ENCODE assay signal across 8 mouse cellular contexts in genomic region chr1:120586500-120587110, GRCm38 (mm10). TPM values are rescaled to one million over a fixed set of nuclear protein-coding genes. Genes with fewer than 3 reads are reported as not detected.
DNase-seq lines count a peak whose midpoint lies in the region; ATAC-seq and TF ChIP-seq lines count a peak whose summit lies in the region.

No protein-coding gene starts in this region.

- no peak overlapping the region for H3K27ac ChIP-seq in testis, adult 2 months (ENCODE audit: control insufficient read depth, insufficient read depth, low read depth, low read length)
- H3K27ac ChIP-seq in forebrain, embryonic 12.5 days: no peak overlapping the region
- H3K27ac ChIP-seq in intestine, embryonic 16.5 days (ENCODE audit: low read length): no peak overlapping the region
- H3K27ac ChIP-seq in liver, embryonic 14.5 days: no peak overlapping the region

- H3K36me3 ChIP-seq in testis, adult 2 months (ENCODE audit: control insufficient read depth, insufficient read depth, low read length): no peaks in the 10 kb centered on the region
- H3K36me3 ChIP-seq in forebrain, embryonic 12.5 days (replicated peaks): no peaks in the 10 kb centered on the region
- no peaks in the 10 kb centered on the region for H3K36me3 ChIP-seq in intestine, embryonic 16.5 days (ENCODE audit: control insufficient read depth, insufficient read depth, low read length)
- H3K36me3 ChIP-seq in liver, embryonic 14.5 days (replicated peaks; ENCODE audit: control insufficient read depth, insufficient read depth, low read depth): no peaks in the 10 kb centered on the region

- no peaks in the 10 kb centered on the region for H3K4me1 ChIP-seq in testis, adult 2 months (ENCODE audit: control insufficient read depth, insufficient read depth, low read length)
- no peaks in the 10 kb centered on the region for H3K4me1 ChIP-seq in forebrain, embryonic 12.5 days
- H3K4me1 ChIP-seq in intestine, embryonic 16.5 days (ENCODE audit: control insufficient read depth, insufficient read depth, low read length): no peaks in the 10 kb centered on the region
- H3K4me1 ChIP-seq in liver, embryonic 14.5 days (replicated peaks; ENCODE audit: control insufficient read depth in 2 of 2, insufficient read depth in 2 of 2, low read length in 1 of 2): no peaks in the 10 kb centered on the region

- no peak overlapping the region for H3K4me2 ChIP-seq in forebrain, embryonic 12.5 days
- H3K4me2 ChIP-seq in intestine, embryonic 16.5 days (ENCODE audit: low read depth, low read length): no peak overlapping the region
- H3K4me2 ChIP-seq in liver, embryonic 14.5 days (ENCODE audit: low read depth): no peak overlapping the region

- peak; percentile 24; the same call in 1 of the 2 replicates for TF ChIP-seq CTCF in testis, adult 2 months (IDR thresholded peaks at IDR 0.05; ENCODE audit: control insufficient read depth, insufficient read depth, insufficient replicate concordance, low read depth, low read length)
- peak; percentile 75 for TF ChIP-seq CTCF in liver, embryonic 14.5 days (IDR thresholded peaks at IDR 0.05; ENCODE audit: low read depth)

- no peak overlapping the region for H3K4me3 ChIP-seq in testis, adult 2 months (ENCODE audit: control insufficient read depth, low read depth, low read length)
- H3K4me3 ChIP-seq in forebrain, embryonic 12.5 days (replicated peaks): no peak overlapping the region
- H3K4me3 ChIP-seq in intestine, embryonic 16.5 days (ENCODE audit: low read length): no peak overlapping the region
- no peak overlapping the region for H3K4me3 ChIP-seq in liver, embryonic 14.5 days (ENCODE audit: insufficient read depth in 1 of 2, low read depth in 2 of 2, low read length in 2 of 2)

- TF ChIP-seq EP300 in liver, embryonic 14.5 days (IDR thresholded peaks at IDR 0.05; ENCODE audit: low read depth): no peak

- no peak for DNase-seq in testis, postnatal 14 days (ENCODE audit: low spot score)
- DNase-seq in c-Kit-positive CD71-negative TER-119-negative erythroid progenitor cells, embryonic 14.5 days (ENCODE audit: low read depth): peak; percentile 56
- DNase-seq in liver, embryonic 14.5 days (ENCODE audit: low read depth in 3 of 3, low spot score in 3 of 3): peak; percentile 16 to 24 (median 20)
- peak; percentile 42 for DNase-seq in retina, adult 2 months (ENCODE audit: low read depth, low spot score)
- no peak for DNase-seq in T-cell, adult 2 months (ENCODE audit: low spot score)

- 11% methylated on average over 7 of the region's 7 CpGs for WGBS in forebrain, embryonic 12.5 days
- WGBS in intestine, embryonic 16.5 days: 10% methylated on average over 7 of the region's 7 CpGs
- WGBS in liver, embryonic 14.5 days (ENCODE audit: insufficient replicate concordance): 9% methylated on average over 7 of the region's 7 CpGs

- H3K9me3 ChIP-seq in forebrain, embryonic 12.5 days: no peaks in the 10 kb centered on the region
- H3K9me3 ChIP-seq in intestine, embryonic 16.5 days (ENCODE audit: control insufficient read depth, low read length): no peaks in the 10 kb centered on the region
- no peaks in the 10 kb centered on the region for H3K9me3 ChIP-seq in liver, embryonic 14.5 days (ENCODE audit: control insufficient read depth, low read length)

- 0 out of 2 replicates have a peak, but pooled peaks have one; percentile 61 for ATAC-seq in forebrain, embryonic 12.5 days (ENCODE audit: low FRiP score)
- 0 out of 2 replicates have a peak, but pooled peaks have one; percentile 46 for ATAC-seq in intestine, embryonic 16.5 days
- ATAC-seq in liver, embryonic 14.5 days (ENCODE audit: insufficient read depth): no peak

- no peak for TF ChIP-seq POLR2A in testis, adult 2 months (IDR thresholded peaks at IDR 0.05; ENCODE audit: control insufficient read depth, low read depth, low read length)

- H3K9ac ChIP-seq in forebrain, embryonic 12.5 days: no peak overlapping the region
- H3K9ac ChIP-seq in intestine, embryonic 16.5 days (ENCODE audit: low read depth, low read length): no peak overlapping the region
- no peak overlapping the region for H3K9ac ChIP-seq in liver, embryonic 14.5 days (replicated peaks)

- no peaks in the 10 kb centered on the region for H3K27me3 ChIP-seq in testis, adult 2 months (ENCODE audit: control insufficient read depth, insufficient read depth, low read length)
- peaks cover 73% of the 10 kb centered on the region for H3K27me3 ChIP-seq in forebrain, embryonic 12.5 days
- H3K27me3 ChIP-seq in intestine, embryonic 16.5 days (replicated peaks; ENCODE audit: control insufficient read depth, insufficient read depth, low read length): peaks cover 13% of the 10 kb centered on the region
- peaks cover 6% of the 10 kb centered on the region for H3K27me3 ChIP-seq in liver, embryonic 14.5 days (ENCODE audit: control insufficient read depth, insufficient read depth, low read length)

RNA-seq across cellular contexts. Expression of gene En1, which starts 15.6 kb away (rescaled TPM):
- 0.04 TPM in 1 of 2 replicates, not detected in the other for polyA plus RNA-seq in testis, adult 2 months (2012; rRNA removed)
- polyA plus RNA-seq in forebrain, embryonic 12.5 days (2016; fragmentation: Nextera tagmentation; extraction: Ambion mirVana): 0.88 and 1.2 TPM in 2 replicates
- not detected in 2 replicates for polyA plus RNA-seq in intestine, embryonic 16.5 days (2015; fragmentation: Nextera tagmentation; extraction: Ambion mirVana)
- polyA plus RNA-seq in liver, embryonic 14.5 days (2012; rRNA removed): 0.01 TPM in 1 of 2 replicates, not detected in the other
- polyA plus RNA-seq in liver, embryonic 14.5 days (2014; fragmentation: Nextera tagmentation; extraction: Ambion mirVana): not detected in 2 replicates

Comparison
In these comparisons a context has a peak if more than half of its experiments do, and no peak if none do; other contexts are left out.
1. DNase-seq: peak in c-Kit-positive CD71-negative TER-119-negative erythroid progenitor cells, embryonic 14.5 days (single experiment), liver, embryonic 14.5 days (3 of 3) and retina, adult 2 months (single experiment); none in testis, postnatal 14 days (single experiment) and T-cell, adult 2 months (single experiment).